ENCODE assay signal across 8 mouse cellular contexts in the genomic region with DNA sequence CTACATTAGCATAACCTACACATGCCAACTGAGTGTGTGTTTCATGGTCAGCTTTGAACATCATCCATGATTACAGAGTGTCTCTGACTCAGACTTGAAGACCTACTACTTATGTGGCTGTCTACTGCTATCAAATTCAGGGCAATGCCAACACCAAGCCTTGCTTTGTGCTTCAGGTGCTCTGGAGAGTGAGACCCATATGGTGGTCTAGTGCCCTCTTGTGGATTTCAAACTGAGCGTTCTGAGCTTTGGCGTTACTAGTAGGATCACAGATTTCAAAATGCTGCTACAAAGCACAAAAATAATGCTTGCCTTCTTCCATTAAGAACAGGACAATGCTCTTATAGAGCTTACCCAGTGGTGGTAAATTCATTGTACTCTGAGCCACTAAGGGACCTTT.
DNase-seq lines count a peak whose midpoint lies in the region; ATAC-seq and TF ChIP-seq lines count a peak whose summit lies in the region.

No protein-coding gene starts in this region.

- no peak for ATAC-seq in embryonic facial prominence, embryonic 14.5 days (ENCODE audit: low read depth)
- ATAC-seq in lung, embryonic 14.5 days (ENCODE audit: insufficient read depth): no peak
- ATAC-seq in erythroid progenitor cell, adult 5-6 weeks (replicated peaks; ENCODE audit: low FRiP score, poor library complexity, severe bottlenecking): no peak

- H3K27me3 ChIP-seq in embryonic facial prominence, embryonic 14.5 days (replicated peaks; ENCODE audit: control insufficient read depth, insufficient read depth, low read length): no peaks in the 10 kb centered on the region
- no peaks in the 10 kb centered on the region for H3K27me3 ChIP-seq in lung, embryonic 14.5 days (ENCODE audit: insufficient read depth, low read length)

- peak; percentile 62 for TF ChIP-seq CTCF in lung, embryonic 14.5 days (IDR thresholded peaks at IDR 0.05; ENCODE audit: low read depth)

- H3K4me2 ChIP-seq in embryonic facial prominence, embryonic 14.5 days (ENCODE audit: low read depth, low read length): no peak overlapping the region
- H3K4me2 ChIP-seq in lung, embryonic 14.5 days: no peak overlapping the region

- no peaks in the 10 kb centered on the region for H3K36me3 ChIP-seq in embryonic facial prominence, embryonic 14.5 days (ENCODE audit: control insufficient read depth, insufficient read depth, low read length)
- H3K36me3 ChIP-seq in lung, embryonic 14.5 days (ENCODE audit: insufficient read depth): no peaks in the 10 kb centered on the region

- H3K9ac ChIP-seq in embryonic facial prominence, embryonic 14.5 days (ENCODE audit: low read depth, low read length): no peak overlapping the region
- no peak overlapping the region for H3K9ac ChIP-seq in lung, embryonic 14.5 days

- WGBS in embryonic facial prominence, embryonic 14.5 days: 48% methylated on average over 2 of the region's 2 CpGs
- WGBS in lung, embryonic 14.5 days: 50% methylated on average over 2 of the region's 2 CpGs

- no peaks in the 10 kb centered on the region for H3K9me3 ChIP-seq in embryonic facial prominence, embryonic 14.5 days (ENCODE audit: control insufficient read depth, low read length)
- no peaks in the 10 kb centered on the region for H3K9me3 ChIP-seq in lung, embryonic 14.5 days (ENCODE audit: low read depth, low read length)

- H3K4me1 ChIP-seq in embryonic facial prominence, embryonic 14.5 days (ENCODE audit: control insufficient read depth, insufficient read depth, low read length): peaks cover 14% of the 10 kb centered on the region; the same call in 1 of the 2 replicates
- 0 out of 2 replicates have a peak, but pooled peaks cover 4% of the 10 kb centered on the region for H3K4me1 ChIP-seq in lung, embryonic 14.5 days (ENCODE audit: insufficient read depth)

- intact Hi-C loops in gastrocnemius, postnatal 14 days (cut with DNase I; ENCODE audit: low total_unique reads): loop anchor here (5.0 kb wide), 1 partner anchor 397 kb away; no protein-coding TSS in a partner anchor

- peak; percentile 57 for DNase-seq in gastrocnemius, adult 18-20 months (ENCODE audit: low spot score)
- DNase-seq in gastrocnemius, postnatal 14 days: no peak
- peak; percentile 10 to 29 for DNase-seq in right cerebral cortex, adult 2 months (ENCODE audit: low spot score in 2 of 2)
- DNase-seq in right cerebral cortex, postnatal 4 days: no peak
- peak; percentile 75 for DNase-seq in embryonic facial prominence, embryonic 14.5 days (ENCODE audit: low spot score)
- DNase-seq in lung, embryonic 14.5 days: peak; percentile 70
- no peak for DNase-seq in thymus, postnatal 10 days (ENCODE audit: low spot score in 2 of 2)

- no peak overlapping the region for H3K4me3 ChIP-seq in embryonic facial prominence, embryonic 14.5 days (ENCODE audit: low read depth, low read length)
- H3K4me3 ChIP-seq in lung, embryonic 14.5 days (ENCODE audit: low read depth, low read length): no peak overlapping the region

- no peak overlapping the region for H3K27ac ChIP-seq in embryonic facial prominence, embryonic 14.5 days (replicated peaks; ENCODE audit: low read depth, low read length)
- H3K27ac ChIP-seq in lung, embryonic 14.5 days (ENCODE audit: low read depth): no peak overlapping the region

Comparison
In these comparisons a context has a peak if more than half of its experiments do, and no peak if none do; other contexts are left out.
1. DNase-seq: peak in gastrocnemius, adult 18-20 months (single experiment), right cerebral cortex, adult 2 months (2 of 2), embryonic facial prominence, embryonic 14.5 days (single experiment) and lung, embryonic 14.5 days (single experiment); none in gastrocnemius, postnatal 14 days (single experiment), right cerebral cortex, postnatal 4 days (single experiment) and thymus, postnatal 10 days (0 of 2).